Mouse (Mus musculus) frontal cortex, postnatal 10 days (tissue): Measurements from ENCODE around the gene Bcan.

Experiments used
- DNase-seq, 2 experiments: peaks; one replicate each; pipeline ENCODE4 v3.0.0; 2022; ENCODE audit warnings: low spot score in 2 of 2, mixed read lengths in 1 of 2

Bcan gene

DNA sequence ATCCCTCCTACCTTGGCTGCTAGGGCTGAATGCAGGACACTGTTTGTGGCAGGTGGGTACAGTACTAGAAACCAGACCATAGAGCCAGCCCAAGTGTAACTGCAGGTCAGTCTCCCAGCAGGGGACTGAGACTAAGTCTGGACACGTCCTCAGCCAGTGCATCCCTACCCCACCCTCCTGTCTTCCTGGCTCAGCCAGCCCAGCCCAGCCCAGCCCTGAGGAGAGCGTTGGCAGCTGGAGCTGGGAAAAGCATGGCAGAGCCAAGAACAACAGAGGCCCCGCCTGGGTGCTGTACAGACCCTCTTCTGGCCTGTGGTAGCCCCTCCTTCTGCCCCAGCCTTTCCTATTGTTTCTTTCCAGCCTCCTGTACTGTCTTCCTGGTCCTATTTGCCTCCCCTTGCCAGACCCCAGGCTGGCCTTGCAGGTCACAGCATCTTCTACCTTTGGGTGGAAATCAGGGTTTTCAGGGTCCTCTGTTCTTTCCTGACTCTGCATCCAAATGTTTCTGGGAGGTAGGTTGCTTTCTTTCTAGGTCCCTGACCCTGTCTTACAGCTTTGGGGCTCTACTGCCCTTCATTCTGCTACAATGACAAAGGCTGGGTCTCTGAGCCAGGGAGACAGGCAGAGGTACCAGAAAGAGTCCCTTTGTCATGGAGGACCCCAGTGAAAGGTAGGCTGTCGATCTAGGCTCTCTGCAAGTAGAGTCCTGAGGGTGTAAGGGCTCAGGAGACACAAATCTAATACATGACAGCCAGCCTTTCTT, 55.0 kb downstream of the Bcan start:
- no peak for DNase-seq

DNA sequence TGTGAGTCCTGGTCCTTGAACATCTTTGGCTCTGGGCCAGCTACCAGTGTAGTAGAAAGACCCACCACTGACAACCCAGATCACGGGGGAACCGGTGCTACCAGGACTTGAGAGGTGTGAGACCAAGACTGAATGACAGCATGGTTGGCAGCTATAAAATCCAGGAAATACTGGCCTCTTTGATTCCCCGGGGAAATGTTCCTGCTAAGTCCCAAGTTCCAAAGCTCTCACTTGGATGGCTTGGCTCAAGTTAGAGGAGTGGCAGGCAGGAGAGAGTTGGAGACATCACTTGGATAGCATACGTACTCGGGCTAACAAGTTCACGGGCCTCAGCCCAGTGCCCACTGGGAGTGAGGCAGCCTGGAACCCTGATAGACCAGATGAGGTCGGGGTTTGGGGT, 56.4 kb downstream of the Bcan start:
- no peak for DNase-seq

- no peak for DNase-seq
These were observed 57.6 kb downstream of the Bcan start for GRCm38 (mm10) chr3:87942471-87942870.

GRCm38 (mm10) chr3:87940611-87941010, 59.4 kb downstream of the Bcan start:
- DNase-seq = no peak
